Mouse (Mus musculus) MEL (cell line): ENCODE data around the gene Aars.

Source experiments
- BHLHE40 ChIP-seq: IDR thresholded peaks from 2 replicates; pipeline ENCODE4 v1.6.1; 2012; ENCODE audit warnings: low read depth, mild to moderate bottlenecking, inconsistent platforms, low read length, improper control_type of control experiment, borderline replicate concordance
- CTCF ChIP-seq, 3 experiments: IDR thresholded peaks in 2 of 3; conservative IDR thresholded peaks in 1 of 3; 2 replicates each; pipeline ENCODE4 v1.5.1; 2011 to 2012; ENCODE audit warnings: low read length in 3 of 3, low read depth in 2 of 3, mild to moderate bottlenecking in 2 of 3, improper control_type of control experiment in 1 of 3, inconsistent platforms in 1 of 3, mixed read lengths in 1 of 3, moderate library complexity in 1 of 3; ENCODE audit not compliant: control insufficient read depth in 1 of 3, insufficient read depth in 1 of 3, poor library complexity in 1 of 3, severe bottlenecking in 1 of 3
- EP300 ChIP-seq, 2 experiments: IDR thresholded peaks; 2 replicates each; pipeline ENCODE4 v1.6.1; 2011; ENCODE audit warnings: improper control_type of control experiment in 2 of 2, low read length in 2 of 2, low read depth in 1 of 2, mild to moderate bottlenecking in 1 of 2
- TBP ChIP-seq: IDR thresholded peaks from 2 replicates; pipeline ENCODE4 v1.8.0; 2011; ENCODE audit warnings: low read depth, low read length, improper control_type of control experiment
- UBTF ChIP-seq: IDR thresholded peaks from 2 replicates; pipeline ENCODE4 v1.6.1; 2012; ENCODE audit warnings: low read depth, mild to moderate bottlenecking, inconsistent platforms, low read length, improper control_type of control experiment, moderate library complexity, borderline replicate concordance; ENCODE audit not compliant: insufficient read depth
- USF1 ChIP-seq: IDR thresholded peaks from 2 replicates; pipeline ENCODE4 v1.6.1; 2014; ENCODE audit warnings: low read depth, mild to moderate bottlenecking, inconsistent platforms, low read length, improper control_type of control experiment, moderate library complexity
- ZC3H11A ChIP-seq: IDR thresholded peaks from 2 replicates; pipeline ENCODE4 v1.6.1; 2012; ENCODE audit warnings: low read depth, mild to moderate bottlenecking, inconsistent platforms, low read length, improper control_type of control experiment

GRCm38 (mm10) chr8:111090126-111090525, 57.2 kb downstream of the Aars start:
- TF ChIP-seq ZC3H11A = peak; percentile 89
- no peak for TF ChIP-seq TBP
- no peak for TF ChIP-seq BHLHE40
- TF ChIP-seq CTCF (IDR thresholded peaks at IDR 0.05 in 2 of 3, conservative IDR thresholded peaks at IDR 0.05 in 1 of 3; ENCODE audit: control insufficient read depth in 1 of 3, insufficient read depth in 1 of 3, low read depth in 2 of 3, low read length in 3 of 3, poor library complexity in 1 of 3, severe bottlenecking in 1 of 3) = peak; percentile 75 to 95 (median 89)
- no peak for TF ChIP-seq USF1
- no peak for TF ChIP-seq EP300 (IDR thresholded peaks at IDR 0.05; ENCODE audit: low read depth in 1 of 2, low read length in 2 of 2)
- TF ChIP-seq UBTF = no peak
